Mouse (Mus musculus) E14TG2a.4 (cell line): ENCODE results near the gene Helq.

ENCODE experiments used
- CTCF ChIP-seq: conservative IDR thresholded peaks from 2 replicates; pipeline ENCODE4 v1.5.1; 2014; ENCODE audit warnings: low read length
- NANOG ChIP-seq: IDR thresholded peaks from 2 replicates; pipeline ENCODE4 v1.6.1; 2014; ENCODE audit warnings: borderline replicate concordance, low read length, mixed read lengths
- POU5F1 ChIP-seq: IDR thresholded peaks from 2 replicates; pipeline ENCODE4 v1.6.1; 2014; ENCODE audit warnings: low read length, borderline replicate concordance

DNA sequence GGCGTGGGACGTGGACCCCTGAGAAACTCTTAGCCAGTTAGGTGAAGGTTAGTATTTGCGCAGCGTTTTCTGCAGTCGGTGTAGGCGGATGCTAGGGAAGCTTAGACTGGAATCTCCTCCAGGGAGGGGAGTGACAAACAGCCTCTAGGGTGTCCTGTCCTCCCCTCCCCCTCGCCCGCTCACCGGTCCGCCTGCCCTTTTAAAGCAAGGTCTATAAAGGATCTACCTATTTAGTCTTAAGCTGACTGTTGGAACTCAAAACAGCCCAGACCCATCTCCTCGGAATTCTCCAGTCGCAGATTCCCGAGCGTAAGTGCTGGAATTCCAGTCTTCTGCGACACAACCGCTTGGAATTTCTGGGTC, 47.1 kb upstream of the Helq start, which contains the start of gene Gpat3:
- no peak for TF ChIP-seq CTCF
- no peak for TF ChIP-seq POU5F1
- TF ChIP-seq NANOG, result no peak
